Mouse (Mus musculus) MN1 (cell line): ENCODE results near the gene Tdrkh.
A peak's percentile ranks its signal among the peaks of the same experiment; 100 is the strongest.

ENCODE experiments used
- DNase-seq: peaks from one replicate; pipeline ENCODE4 v3.0.0-alpha.2; 2016; ENCODE audit warnings: low spot score

Tdrkh gene

DNA sequence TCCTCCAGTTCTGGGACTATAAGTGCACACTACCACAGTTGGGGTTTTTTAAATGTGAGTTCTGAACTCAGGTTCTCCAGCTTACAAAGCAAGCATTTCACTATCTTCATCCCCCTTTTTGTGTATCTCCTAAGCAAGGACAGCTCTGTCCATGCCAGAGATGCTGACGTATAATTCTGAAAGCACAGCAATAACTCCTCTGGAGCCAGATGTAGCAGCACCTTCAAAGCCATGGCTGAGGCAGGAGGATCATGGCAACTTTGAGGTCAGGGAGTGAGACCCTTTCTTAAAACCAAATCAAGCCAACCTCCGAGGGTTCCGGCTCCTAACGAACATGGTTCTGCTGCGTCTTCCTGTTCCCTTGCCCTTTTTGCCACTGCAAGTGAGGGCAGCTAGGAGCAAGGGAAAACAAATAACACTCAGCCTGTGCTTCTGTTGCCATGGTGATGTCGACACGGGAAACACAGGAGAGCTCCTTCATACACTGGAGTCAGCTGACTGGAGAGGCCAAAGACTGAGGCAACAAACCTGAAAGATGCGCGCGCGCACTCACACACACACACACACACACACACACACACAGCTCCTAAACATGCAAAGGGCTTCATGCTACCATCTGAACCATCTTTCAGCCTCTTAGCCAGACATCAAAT is 51.0 kb downstream of the Tdrkh start:
- DNase-seq: peak; percentile 82

DNA sequence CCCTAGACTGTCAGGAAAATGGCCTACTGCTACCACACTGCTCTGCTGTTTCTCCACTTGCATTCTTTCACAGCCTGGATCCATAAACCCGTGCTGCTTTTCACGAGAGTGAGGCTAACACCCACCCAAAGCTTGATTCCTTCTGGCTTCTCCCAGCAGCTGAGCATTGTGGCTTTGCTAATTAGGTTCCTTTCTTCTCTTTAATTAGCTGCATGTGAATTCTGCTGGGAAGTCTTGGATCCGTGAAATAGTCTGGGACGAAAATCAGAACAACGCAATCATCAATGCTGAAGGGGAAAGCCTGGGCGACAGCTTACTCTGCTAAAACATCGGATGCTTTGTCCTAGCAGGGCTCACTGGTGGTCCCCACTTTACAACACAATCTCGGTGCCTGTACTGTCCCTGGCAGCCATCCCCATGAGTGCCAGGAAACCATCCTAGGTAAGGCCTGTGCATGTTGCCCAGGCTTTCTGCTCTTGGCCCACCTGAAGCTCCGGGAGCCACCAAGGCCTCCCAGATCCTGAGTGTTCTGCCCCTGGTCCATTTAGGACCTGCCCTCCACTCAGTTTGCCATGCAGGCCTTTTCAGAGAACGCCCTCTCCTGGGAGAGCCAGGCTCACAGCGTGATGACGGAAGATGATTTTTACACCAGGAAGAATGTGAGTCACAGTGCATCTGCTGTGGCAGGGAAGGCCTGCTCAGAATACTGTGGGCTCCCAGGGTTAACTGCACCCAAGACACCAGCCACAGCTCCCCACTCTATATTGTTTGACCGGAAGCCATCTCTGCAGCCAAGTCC is 52.8 kb downstream of the Tdrkh start:
- DNase-seq: peak; percentile 76

DNA sequence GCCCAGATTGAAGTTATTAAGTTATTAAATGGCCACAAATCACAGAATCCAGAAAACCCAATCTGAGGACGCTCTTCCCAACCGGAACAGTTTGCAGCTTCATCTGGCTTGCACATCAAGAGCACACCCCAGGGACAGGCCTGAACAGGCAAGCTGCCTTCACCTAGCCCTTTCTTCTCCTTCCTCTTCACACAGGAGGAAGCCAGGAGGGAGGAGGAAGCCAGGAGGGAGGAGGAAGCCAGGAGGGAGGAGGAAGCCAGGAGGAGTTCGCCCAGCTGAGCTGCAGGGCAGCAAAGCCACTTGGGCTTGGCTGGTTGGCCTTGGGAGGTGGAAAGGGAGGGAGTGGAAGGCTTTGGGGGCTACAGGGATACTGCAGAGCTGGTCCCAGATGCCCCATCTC is 55.9 kb downstream of the Tdrkh start:
- no peak for DNase-seq

DNA sequence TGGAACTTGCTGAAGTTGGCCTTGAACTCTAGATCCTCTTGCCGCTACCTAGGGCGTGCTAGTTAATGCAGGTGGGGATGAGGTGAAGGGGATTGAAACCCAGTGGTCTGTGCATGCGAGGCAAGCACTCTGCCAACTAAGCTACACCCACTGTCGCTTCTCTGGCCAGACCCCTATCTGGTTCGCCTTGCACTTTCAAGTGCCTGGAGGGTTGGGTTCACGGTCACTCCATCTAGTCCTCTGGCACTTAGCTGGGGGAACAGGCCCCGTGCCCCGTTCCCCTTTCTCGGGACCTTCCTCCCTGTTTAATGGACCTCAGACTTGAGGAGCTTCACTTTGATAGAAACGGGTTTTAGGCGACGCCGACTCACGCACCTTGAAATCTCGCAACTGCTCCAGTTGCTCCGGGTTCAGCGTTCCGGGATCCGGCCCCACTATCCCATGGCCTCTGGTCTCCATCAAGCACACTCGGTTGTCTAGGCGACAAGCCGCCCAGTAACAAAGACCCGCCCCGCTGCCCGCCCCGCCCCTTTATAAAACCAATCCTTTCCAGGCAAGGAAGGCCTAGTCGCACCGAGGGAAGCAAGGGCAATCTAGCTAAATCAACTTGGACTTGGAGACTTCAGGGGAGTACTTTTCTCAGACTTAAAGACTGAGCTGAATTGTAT is 59.5 kb downstream of the Tdrkh start:
- DNase-seq: peak; percentile 78

DNA sequence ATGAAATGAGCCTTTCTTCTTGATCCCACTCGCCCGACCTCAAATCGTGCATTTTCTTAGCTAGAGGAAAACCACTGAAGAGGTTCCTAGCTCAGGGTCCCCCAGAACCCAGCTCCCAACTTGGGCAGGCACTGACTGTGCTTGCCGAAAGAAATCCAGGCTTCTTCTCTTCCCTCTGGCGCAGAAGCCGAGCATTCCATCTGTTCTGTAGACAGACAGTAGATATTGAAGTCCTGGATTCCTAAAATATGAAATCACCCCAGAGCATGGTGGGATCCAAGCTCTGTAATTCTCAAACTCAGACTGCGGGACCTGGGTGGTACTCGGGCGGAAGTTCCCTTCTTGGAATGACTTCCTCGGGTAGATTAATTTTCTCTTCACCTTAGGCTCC is 60.0 kb downstream of the Tdrkh start:
- DNase-seq: no peak

DNA sequence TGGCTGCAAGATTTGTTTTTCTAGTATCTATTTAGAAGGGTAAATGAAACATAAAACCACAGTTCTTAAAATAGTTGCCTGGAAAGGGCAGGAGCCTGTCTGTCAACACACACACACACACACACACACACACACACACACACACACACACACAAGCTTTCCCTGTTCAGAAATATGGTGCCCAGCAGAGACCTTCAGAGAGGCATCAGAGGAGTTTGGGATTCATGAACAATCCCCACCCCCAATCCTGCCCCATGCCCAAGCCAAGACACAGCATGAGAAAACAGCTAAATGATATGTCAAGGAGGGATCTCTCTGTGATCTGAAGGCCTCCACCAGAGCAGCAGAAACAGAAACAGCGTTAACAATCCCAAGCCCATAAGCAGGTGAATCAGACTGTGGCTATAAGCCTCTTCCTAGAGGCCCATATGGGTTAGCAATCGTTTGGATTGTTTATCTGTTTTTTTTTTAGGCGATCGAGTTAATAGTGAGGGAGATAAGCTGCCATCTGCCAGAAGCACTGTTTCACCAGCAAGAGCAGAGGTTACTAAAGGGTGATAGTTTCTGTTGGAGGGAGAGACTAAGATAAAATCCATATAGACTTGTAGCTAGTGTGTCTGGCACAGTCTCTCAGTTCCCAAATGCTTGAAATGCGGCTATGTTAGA is 60.6 kb downstream of the Tdrkh start:
- DNase-seq: peak; percentile 50

DNA sequence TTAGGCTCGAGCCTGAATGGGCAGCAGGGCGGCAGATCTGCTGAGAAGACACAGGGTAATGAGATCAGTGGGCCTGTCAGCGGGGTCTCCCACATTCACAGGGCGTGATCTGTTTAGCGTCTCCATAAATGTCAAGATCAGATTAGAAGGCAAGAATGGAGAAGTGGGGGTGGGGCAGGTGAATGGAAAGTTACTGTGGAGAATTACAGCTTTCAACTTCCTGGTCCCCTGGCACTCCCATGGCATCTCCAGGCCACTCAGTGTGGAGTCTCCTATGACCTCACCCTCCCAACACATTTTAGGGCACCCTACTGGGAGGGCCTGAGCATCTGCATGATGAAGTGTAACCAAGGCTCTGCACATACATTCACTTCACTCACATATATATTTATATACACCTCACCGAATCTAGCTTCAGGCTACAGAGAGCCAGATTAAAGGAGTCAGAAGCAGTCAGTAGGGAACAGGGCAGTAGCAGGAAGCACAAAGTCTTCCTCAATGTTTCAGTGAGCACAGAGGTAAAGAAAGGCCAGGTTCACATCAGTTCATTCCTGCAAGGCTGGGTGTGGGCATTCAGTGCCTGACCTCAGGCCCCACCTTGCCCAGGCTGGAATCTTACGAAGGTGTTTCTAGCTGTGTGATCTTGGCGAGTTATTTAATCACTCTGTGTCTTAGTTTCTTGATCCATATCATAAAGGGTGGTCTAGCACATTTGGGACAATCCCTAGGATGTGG is 63.4 kb downstream of the Tdrkh start:
- peak; percentile 86 for DNase-seq

DNA sequence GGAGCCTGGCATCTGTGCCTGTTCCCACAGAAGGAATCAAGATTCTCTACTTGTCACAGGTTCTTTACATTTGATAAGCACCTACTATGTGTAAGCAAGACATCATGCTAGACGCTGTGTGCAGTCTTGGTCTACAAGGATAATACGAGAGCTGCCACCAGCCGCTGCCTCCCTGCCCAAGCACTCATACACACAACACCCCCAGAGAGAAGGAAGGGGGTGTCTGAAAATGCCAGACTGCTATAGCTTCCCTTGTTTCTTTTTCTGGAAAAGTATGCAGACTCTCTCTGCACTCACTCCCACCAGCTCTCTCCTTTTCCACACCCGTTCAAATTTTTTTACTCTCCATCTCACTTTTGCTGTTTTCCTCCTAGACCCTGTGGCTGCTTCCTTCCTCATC is 64.4 kb downstream of the Tdrkh start:
- DNase-seq: peak; percentile 39

DNA sequence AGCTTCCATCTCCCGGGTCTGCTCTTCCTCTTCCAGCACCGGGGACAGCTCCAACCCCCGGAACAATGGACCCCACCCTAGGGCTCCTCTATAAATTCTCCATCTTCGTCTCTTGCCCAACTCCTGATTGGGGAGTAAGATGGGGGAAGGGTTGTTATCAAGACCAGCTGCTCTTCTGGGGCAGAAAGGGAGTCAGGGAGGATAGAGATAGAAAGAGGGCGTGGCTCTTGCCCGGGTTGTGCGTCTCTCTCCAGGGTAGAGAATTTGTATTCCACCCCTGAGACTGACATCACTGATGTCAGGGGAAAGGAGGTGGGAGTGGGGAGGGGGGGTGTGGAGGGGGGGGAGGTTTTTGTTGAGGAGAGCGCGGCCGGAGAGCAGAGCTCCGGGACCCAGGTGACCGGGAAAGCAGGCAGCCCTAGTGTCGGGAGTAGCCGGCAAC is 64.9 kb downstream of the Tdrkh start, which contains the start of gene Celf3:
TSS of gene Celf3 (plus strand) at position 315 of the 442 bp plus-strand sequence.
- DNase-seq: peak; percentile 91

DNA sequence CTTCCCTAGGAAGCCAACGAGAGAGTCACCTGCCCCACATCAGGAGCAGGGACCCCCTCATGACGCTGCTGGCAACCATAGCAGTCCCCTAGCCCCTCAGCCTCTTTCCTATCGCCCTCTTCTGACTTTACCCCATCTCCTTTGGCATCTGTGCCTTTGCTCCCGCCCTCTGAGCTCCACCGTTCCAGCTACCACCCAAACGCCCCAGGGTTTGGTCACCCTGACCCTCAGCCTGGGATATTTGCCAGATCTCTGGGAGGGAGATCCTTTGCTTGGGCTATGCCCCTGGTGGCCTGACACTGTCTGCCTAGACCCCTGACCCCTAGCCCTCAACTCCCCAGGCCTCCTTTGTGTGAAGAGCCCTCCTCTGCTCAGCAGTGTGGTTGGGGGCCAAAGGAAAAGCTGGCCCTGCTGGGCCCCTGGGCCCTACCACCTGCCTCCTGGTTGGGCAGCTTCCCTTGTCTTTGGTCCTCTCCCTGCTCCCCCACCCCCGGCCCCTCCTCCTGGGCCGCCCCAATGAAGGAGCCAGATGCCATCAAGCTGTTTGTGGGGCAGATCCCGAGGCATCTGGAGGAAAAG is 65.6 kb downstream of the Tdrkh start:
- peak; percentile 59 for DNase-seq

DNA sequence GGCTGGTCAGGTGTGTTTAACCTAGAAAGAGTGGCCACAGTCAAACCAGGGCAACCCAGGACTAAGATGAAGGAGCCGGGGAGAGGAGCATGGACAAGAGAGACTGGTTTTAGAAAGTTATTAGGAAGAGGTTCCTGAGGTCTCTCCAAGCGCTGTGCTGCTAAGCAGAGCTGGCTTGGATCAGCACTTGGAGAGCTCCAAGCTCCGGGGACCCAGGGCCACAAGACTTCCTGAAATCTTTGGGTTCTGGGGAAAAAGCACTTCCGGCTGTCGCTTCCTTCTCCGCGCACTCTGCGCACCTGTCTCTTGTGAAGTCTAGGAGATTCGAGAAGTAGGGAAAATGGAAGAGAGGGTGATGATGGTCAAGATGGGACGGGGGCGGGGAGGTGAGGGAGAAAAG is 66.5 kb downstream of the Tdrkh start:
- no peak for DNase-seq

DNA sequence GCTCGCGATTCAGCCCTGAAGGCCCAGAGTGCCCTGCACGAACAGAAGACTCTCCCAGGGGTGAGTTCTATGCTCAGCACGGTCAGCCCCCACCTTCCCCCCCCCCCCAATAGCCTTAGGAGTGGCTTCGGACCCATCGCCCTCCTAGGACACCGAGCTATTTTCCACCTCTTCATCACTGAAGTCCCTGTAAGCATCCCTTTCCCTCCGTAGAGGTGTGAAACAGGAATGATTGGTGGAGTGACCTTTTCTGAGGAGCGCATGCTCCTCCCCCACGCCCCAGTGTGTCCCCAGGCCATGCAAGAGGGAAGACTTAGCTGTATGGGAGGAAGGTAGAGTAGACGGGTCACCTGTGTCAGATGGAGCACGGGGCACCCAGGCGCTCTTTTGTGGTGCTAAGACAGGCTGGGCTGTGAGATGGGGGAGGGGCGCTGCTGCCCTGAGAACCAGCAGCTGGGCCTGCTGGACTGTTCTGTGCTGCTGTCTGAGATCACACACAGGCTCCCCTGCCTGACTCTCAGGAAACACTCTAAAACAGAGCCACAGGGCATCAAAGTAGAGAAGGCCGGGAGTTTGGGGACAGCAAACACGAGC is 67.3 kb downstream of the Tdrkh start, which contains the start of gene Riiad1:
TSS of gene Riiad1 (minus strand) at position 51 of the 594 bp plus-strand sequence.
- peak; percentile 61 for DNase-seq

DNA sequence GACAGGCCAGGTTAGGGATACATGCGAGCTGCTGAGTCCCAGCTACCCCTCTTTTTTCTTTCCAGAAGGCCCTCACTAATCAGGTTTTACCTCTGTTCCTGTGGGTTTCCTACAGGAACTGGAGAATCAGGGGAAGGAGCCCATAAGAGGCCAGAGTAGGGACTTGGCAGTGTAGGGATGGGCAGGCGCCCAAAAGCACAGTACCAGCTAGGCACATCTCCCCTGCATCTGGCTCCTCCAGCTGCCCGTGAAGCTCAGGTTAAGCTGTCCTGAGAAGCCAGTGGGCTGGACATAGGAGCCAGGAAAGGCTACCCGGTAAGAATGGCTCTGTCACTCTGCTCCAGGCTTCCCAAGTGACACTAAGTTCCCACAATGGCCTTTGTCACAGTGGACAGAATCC is 68.4 kb downstream of the Tdrkh start:
- DNase-seq: peak; percentile 53

DNA sequence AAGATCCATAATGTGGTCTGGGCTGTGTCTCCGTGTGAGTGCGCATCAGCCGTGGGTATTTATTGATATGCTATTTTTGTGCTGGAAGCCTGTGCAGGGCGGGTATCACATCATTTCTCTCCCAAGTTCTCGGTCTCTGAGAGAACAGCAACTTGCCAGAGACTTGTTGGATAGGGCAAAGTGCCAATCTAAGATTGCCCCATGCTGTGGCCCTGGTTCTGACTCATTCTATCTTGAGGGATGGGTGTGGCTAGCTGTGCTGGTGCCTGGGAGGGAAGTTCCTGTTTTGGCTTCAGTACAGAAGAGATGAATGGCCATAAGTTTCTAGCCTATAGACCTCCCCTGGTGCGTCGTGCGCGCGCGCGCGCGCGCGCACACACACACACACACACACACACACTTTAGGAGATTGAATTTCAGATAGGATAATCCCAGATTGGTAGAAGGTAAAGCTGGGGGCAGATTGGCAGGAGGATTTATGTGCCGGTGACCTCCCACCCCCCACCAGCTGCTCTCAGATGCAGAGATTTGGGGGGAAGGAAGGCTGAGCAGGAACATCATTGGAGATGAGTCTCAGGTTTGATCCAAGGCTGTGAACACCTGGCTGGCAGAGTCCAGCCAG is 69.8 kb downstream of the Tdrkh start:
- peak; percentile 84 for DNase-seq

DNA sequence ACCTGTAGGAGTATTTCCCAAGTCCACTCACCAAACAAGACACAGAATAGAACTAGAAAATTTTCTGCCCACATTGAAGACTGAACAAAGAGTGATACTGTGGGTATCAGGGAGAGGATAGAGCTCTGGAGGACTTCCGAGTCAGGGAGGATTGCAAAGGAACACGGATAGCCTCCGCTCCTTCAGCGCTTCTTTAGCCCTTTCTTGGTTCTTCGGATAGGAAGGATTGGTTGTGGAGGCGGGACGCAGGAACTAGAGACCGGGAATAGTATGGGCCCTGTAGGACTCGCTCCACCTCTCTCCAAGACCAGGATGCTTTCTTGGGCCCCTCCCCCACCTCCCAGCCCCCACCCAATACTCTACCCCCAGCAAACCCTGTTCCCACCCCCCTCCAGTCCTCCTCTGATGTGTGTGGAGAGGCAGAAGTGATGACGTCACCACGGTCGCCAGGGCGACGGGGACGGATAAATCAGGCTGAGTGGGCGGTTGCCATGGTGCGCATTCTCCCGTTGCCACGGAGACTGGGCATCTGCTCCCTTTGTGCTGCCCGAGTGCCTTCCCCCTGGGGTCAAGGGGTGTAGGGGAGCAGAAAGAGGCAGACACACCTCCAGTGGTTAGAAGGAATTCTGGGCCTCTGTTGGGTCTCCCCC is 70.8 kb downstream of the Tdrkh start:
- DNase-seq: peak; percentile 91
